Mouse (Mus musculus): ENCODE results near the gene Mknk1.

DNA sequence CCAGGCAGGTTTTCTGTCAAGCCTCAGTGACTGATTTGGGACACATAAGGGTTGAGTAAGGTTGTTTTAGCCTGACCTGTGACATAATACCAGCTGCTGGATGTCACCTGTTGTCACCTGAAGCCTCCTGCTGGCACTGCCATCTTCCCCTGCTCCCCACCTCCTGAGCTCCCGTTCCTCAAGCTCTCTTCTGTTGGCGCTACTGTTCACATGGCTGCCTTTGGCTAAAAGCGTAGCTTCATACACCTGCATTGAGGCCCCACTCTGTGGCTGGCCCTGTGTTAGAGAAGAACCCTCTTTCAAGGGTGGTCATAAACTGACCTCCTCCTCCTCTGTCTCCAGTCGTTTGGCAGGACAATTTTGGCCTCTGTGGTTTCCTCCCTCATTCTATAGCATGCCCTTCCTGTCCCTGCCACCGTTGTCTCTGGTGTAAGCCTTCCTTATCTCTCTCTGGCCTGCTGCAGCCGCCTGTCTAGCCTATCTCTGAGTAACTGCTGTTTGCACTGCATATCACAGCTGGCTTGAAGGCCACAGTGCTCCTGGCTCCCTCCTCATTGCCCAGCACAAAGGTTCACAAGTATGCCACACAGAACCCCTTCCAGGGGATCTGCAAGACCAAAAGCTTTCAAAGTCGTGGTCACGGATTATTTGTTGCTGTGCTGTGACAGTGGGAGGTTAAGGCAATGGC, 10.1 kb downstream of the Mknk1 start:
- TF ChIP-seq USF1 (IDR thresholded peaks at IDR 0.05; ENCODE audit: low read depth) (no peak), CTCF (IDR thresholded peaks at IDR 0.05; ENCODE audit: control insufficient read depth, insufficient read depth, insufficient read length) (no peak), CEBPB (IDR thresholded peaks at IDR 0.05; ENCODE audit: low read depth) (no peak), MAX (IDR thresholded peaks at IDR 0.05) (no peak), FOSL1 (IDR thresholded peaks at IDR 0.05; ENCODE audit: insufficient read depth, low read length, poor library complexity, severe bottlenecking) (no peak), MYOD1 (IDR thresholded peaks at IDR 0.05; ENCODE audit: control insufficient read depth, insufficient read length, low read depth) (no peak)
